29 mouse cellular contexts compared by ENCODE assay signal in genomic region chr2:165307801-165308200, GRCm38 (mm10). TPM values are rescaled to one million over a fixed set of nuclear protein-coding genes. Genes with fewer than 3 reads are reported as not detected.
DNase-seq lines count a peak whose midpoint lies in the region; ATAC-seq lines count a peak whose summit lies in the region.
"Had no signal": no experiment of that assay in that cellular context is flagged by ENCODE, and none has a peak within 500 bp of the region (broad histone marks: within the 10 kb centered on the region; RNA-seq: fewer than 3 reads in every experiment).

No protein-coding gene starts in this region.

- H3K9ac ChIP-seq in kidney, embryonic 14.5 days (ENCODE audit: low read depth, low read length), result no peak overlapping the region
- H3K9ac ChIP-seq: heart, embryonic 13.5 days; hindbrain, embryonic 15.5 days; limb, embryonic 13.5 days; neural tube, embryonic 12.5 days; stomach, embryonic 15.5 days had no signal

- H3K4me2 ChIP-seq in kidney, embryonic 14.5 days (replicated peaks; ENCODE audit: low read depth, low read length), result no peak overlapping the region
- H3K4me2 ChIP-seq: heart, embryonic 13.5 days; hindbrain, embryonic 15.5 days; limb, embryonic 13.5 days; liver, embryonic 11.5 days; midbrain, embryonic 11.5 days; neural tube, embryonic 12.5 days; stomach, embryonic 15.5 days had no signal

- no peak overlapping the region for H3K27ac ChIP-seq in kidney, embryonic 14.5 days (ENCODE audit: low read depth, low read length)
- H3K27ac ChIP-seq: gastrocnemius, adult 2 months; heart, embryonic 13.5 days; hindbrain, embryonic 15.5 days; layer of hippocampus, adult 2 months; limb, embryonic 13.5 days; neural tube, embryonic 12.5 days; stomach, embryonic 15.5 days had no signal

- no peaks in the 10 kb centered on the region for H3K27me3 ChIP-seq in kidney, embryonic 14.5 days (ENCODE audit: control insufficient read depth, insufficient read depth, low read length)
- H3K27me3 ChIP-seq: CH12.LX; heart, embryonic 13.5 days; hindbrain, embryonic 15.5 days; limb, embryonic 13.5 days; stomach, embryonic 15.5 days had no signal

- WGBS in kidney, embryonic 14.5 days, result 71% methylated on average over 6 of the region's 6 CpGs

- H3K9me3 ChIP-seq in kidney, embryonic 14.5 days (ENCODE audit: control insufficient read depth, low read length), result no peaks in the 10 kb centered on the region
- H3K9me3 ChIP-seq: heart, embryonic 13.5 days; hindbrain, embryonic 15.5 days; limb, embryonic 13.5 days; neural tube, embryonic 12.5 days; stomach, embryonic 15.5 days had no signal

- ATAC-seq in kidney, embryonic 14.5 days (ENCODE audit: low FRiP score, low TSS enrichment), result peak; percentile 70; the same call in 1 of the 2 replicates
- ATAC-seq: forebrain, embryonic 16.5 days; inflammation-experienced regulatory T-cells, adult 6 months had no signal

- 0 out of 2 replicates have a peak, but pooled peaks cover 10% of the 10 kb centered on the region for H3K4me1 ChIP-seq in kidney, embryonic 14.5 days (ENCODE audit: control insufficient read depth, insufficient read depth, low read length)
- H3K4me1 ChIP-seq: heart, embryonic 13.5 days; limb, embryonic 13.5 days; stomach, embryonic 15.5 days had no signal

- no peak overlapping the region for H3K4me3 ChIP-seq in kidney, embryonic 14.5 days (ENCODE audit: low read length)
- H3K4me3 ChIP-seq: erythroblast, embryonic 14.5 days; gastrocnemius, adult 2 months; heart, embryonic 13.5 days; hindbrain, embryonic 15.5 days; layer of hippocampus, adult 2 months; limb, embryonic 13.5 days; myocyte; neural tube, embryonic 12.5 days; stomach, embryonic 15.5 days had no signal

- peak; percentile 15 for DNase-seq in ZHBTc4 (ENCODE audit: low read depth, low spot score)
- DNase-seq in kidney, adult 11 months, result peak; percentile 57
- peak; percentile 54 for DNase-seq in kidney, postnatal 14 days
- DNase-seq in ovary, postnatal 10 days (ENCODE audit: low spot score), result no peak
- DNase-seq in right cerebral cortex, adult 18-20 months, result no peak
- DNase-seq in right cerebral cortex, postnatal 25 days, result no peak
- DNase-seq in thymus, postnatal 10 days (ENCODE audit: low spot score in 2 of 2), result no peak
- DNase-seq: adrenal gland, postnatal 10 days; cerebellum, adult 9-11 months; gastrocnemius, adult 2 months; gastrocnemius, postnatal 36 days; heart, postnatal 10 days; lung, postnatal 36 days; right cerebral cortex, postnatal 14 days; thymus, postnatal 25 days had no signal

- peaks cover 58% of the 10 kb centered on the region for H3K36me3 ChIP-seq in kidney, embryonic 14.5 days (ENCODE audit: control insufficient read depth, insufficient read depth, low read length)

RNA-seq across cellular contexts. Expression of gene Elmo2, which starts 18.5 kb away (rescaled TPM):
- polyA plus RNA-seq in kidney, embryonic 14.5 days (2014; fragmentation: Nextera tagmentation; extraction: Ambion mirVana), result 56.9 and 84.1 TPM in 2 replicates

RNA-seq across cellular contexts. Expression of gene Slc35c2, which starts 20.1 kb away (rescaled TPM):
- 35.4 and 54.1 TPM in 2 replicates for polyA plus RNA-seq in kidney, embryonic 14.5 days (2014; fragmentation: Nextera tagmentation; extraction: Ambion mirVana)

Comparison
In these comparisons a context has a peak if more than half of its experiments do, and no peak if none do; other contexts are left out.
1. DNase-seq: peak in ZHBTc4 (single experiment), kidney, adult 11 months (single experiment) and kidney, postnatal 14 days (single experiment); none in ovary, postnatal 10 days (single experiment), right cerebral cortex, adult 18-20 months (single experiment), right cerebral cortex, postnatal 25 days (single experiment) and thymus, postnatal 10 days (0 of 2).